Mouse (Mus musculus): ENCODE results near the gene Ccdc185.

- TF ChIP-seq CTCF (conservative IDR thresholded peaks at IDR 0.05; ENCODE audit: low read length) (peak; percentile 57), POU5F1 (IDR thresholded peaks at IDR 0.05; ENCODE audit: borderline replicate concordance, low read length) (no peak)
Measured at GRCm38 (mm10) chr1:182787030-182787429, 38.0 kb upstream of the Ccdc185 start.

All from E14TG2a.4 (cell line).